Mouse (Mus musculus) retina, embryonic 14.5 days (tissue): Measurements from ENCODE around the gene Slc25a22.

Experiments used
- DNase-seq: peaks from one replicate; pipeline ENCODE4 v3.0.0-alpha.2; 2015; ENCODE audit warnings: low spot score

Slc25a22 gene

DNA sequence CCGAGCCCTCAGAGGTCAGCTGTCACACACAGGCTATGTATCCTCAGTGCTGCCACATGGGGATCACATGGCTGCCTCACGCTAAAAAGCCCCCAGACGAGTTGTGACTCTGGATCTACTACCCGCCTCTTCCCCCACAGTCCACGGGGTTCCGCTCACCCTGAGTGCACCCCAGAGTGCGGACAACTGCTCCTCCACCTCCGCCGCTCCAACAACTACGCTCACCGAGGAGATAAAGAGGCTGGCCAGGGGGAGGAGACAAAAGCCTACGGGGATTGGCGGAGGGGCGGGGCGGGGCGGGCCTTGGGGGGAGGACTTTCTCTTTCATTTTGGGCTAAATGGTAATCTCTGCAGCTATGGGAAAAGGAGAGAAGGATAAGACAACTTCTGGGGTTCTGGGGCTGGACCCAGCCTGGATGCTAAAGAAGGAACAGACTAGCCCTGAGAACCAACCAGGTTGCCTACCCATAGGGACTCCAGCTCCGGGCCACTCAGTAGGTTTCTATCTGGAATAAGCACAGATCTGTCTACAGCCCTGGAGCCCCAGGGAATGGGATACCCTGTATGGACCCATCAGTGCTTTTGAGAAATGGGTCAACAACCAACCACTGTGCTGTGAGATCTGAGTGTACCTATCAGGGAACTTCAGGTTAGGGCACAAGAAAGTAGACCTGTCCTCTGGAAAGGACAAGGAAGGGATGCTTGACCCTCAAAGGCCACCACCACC lies 2.4 kb downstream of the Slc25a22 start:
- peak; percentile 49 for DNase-seq

DNA sequence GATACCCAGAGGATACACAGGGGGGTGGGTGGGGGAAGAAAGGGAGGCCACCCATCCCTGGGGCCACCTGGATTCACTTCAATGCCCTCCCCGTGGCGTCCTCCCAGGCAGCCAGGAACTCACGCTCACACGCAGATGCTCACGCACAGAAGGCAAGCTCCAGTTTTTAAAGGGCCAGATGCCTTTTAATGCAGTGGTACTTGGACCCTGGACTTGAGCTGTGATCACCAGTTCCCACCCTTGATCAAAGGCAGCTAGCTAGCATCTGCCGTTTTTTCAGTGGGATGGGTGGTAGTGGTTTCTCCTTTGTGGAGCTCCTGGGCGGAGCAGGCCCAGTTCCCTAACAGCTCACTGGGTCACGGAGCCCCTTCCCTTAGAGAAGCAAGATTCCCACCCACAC lies 3.2 kb downstream of the Slc25a22 start:
- DNase-seq = peak; percentile 68

DNA sequence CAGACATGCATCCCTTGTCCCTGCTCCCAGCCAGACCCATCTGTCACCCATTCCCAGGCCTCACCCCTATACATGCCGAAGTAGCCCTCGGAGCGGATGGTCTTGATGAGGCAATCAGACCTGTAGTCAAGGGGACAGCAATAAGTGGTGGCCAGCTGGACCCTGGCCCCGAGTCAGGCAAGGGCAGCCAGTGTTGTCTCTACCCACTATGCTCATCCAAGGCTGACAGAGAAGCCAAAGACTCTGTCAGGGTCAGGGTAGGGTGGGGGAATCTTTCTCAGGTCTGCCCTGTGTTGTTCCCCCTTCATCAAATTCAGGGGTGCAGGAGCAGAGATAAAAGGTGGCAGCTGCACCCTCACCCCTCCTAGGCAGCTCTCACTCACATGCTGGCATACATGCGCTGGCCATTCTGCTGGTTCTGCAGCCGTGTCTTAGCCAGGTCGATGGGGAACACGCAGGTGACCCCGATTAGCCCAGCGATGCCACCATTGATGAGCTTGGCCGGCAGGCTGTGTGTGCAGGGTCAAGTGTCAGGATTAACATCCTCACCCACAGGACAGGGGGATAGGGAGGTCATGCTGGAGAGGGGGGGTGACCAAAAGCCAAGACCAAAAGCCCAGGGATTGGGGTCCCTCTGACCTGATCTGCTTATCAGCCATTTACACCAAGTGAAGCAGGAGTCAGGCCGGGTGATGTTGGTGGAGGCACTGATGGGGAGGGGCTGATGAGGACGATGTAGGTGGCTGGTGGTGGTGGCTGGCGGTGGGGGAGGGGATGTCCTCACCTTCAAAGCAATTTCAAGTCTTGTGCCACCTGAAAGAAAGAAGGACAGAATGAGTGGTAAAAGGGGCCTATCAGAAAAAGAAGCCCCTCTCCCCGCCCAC lies 3.9 kb downstream of the Slc25a22 start:
- no peak for DNase-seq

DNA sequence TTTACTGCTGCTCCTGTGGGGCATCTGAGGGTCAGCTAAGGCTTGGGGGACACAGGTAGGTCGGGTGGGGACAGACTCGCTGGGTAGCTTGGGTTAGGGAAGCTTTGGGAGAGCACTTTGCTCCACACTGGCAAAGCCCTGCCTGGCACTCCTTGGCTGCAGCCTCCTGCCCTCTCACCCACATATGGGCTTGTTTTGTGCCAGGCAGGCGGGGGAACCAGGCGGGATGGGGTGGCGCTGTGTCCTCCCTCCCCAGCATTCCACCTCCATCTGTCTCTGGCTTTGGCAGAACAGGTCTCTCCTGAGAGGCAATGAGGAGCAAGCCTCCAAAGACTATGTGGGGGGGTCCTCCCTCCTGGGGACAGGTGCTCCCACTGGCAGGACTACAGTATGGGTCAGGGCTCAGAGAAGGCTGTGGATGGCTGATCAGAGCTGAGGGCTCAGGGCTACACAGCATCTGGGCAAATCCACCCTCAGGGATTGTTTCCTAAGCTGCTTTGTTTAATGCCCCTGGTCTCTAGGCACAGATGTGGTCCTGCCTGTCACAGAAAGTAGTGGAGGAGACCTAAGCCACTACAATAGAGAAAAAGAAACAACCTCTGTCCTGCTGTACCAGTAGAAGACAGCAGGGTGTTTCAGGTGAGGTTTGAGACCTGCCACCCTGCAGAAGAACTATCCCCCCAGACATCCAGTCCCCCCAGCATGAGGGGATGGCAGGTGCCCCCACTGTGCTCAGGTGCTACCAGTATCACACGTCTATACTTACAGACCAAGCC lies 4.8 kb downstream of the Slc25a22 start:
- DNase-seq = no peak

DNA sequence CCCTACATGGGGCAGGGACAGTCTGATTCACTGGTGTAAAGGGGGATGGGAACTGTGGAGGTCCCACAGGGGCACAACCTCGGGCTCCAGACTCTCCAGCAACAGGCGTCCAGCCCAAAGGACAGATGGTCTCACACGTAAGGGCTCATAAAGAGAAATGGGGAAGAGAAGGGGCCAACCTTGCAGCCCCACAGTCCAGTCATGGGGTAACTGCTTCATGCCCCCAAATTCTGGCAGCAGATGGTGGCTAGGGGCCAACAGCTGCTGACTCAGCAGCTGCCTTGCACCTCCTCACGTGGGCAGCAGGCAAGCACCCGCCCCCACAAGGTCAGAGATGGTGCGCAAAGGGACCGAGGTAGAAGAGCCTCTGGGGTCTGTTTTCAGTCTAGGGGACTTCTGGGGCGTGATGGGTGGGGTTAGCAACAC lies 5.5 kb downstream of the Slc25a22 start:
- no peak for DNase-seq

DNA sequence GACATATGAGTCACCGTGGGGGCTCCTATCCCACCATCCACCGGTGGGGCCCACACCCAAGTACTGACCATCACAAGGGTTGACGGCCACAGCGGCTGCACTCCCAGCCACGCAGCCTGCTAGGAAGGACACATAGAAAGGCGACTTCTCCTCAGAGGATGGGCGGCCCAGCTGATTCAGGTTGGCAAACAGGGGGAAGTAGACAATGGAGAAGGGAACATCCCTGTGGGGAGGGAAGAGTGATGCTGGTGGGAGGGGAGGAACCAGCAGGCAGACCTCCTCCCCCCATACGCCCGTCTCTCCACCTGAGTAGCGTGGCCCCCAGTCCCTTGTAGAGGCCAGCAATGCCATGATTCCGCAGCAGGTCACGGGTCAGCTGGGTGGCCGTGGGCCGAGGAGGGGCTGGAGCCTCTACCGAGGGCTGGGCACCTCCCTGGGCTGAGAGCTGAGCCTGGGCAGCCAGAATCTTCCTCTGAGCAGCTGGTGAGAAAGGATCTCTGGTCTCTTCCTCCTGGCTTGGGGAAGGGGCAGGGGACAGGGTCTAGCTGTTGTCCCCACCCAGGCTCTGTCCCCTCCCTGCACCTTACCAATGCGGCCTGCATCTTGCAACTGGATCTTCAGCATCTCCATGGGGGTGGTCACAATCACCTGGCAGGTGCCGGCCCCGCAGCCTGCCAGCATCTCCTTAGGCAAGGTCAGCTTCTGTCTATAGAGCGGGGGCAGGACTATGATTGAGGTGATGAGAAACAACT lies 6.1 kb downstream of the Slc25a22 start:
- no peak for DNase-seq

DNA sequence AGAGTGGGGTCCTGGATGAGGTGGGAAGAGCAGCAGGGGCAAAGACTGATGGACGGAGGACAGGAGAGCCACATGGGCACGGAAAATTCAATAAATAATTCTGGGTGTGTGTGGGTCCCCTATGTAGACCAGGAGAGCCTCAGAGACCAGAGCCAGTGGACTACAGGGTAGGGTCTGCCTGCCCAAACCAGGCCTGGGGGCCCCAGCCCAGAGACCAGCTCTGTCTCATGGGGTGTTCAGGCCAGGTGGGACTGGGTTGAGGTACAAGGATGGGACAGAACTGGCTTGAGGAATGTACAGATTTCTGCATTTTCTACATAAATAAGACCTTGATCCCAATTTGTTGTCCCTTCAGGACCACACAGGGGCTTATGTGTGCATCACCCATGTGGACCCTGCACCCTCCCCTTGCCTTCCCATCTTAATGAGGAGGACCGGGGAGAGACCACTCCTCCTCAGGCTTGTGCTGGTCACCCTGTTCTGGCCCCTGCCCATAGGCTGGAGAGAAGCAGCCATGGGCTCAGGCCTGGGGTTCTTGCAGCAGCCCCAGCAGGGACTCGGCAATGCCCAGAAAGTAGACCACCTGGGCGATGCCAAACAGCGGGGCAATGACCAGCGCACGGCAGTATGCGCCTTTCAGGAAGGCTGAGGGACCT lies 7.0 kb downstream of the Slc25a22 start:
- no peak for DNase-seq

DNA sequence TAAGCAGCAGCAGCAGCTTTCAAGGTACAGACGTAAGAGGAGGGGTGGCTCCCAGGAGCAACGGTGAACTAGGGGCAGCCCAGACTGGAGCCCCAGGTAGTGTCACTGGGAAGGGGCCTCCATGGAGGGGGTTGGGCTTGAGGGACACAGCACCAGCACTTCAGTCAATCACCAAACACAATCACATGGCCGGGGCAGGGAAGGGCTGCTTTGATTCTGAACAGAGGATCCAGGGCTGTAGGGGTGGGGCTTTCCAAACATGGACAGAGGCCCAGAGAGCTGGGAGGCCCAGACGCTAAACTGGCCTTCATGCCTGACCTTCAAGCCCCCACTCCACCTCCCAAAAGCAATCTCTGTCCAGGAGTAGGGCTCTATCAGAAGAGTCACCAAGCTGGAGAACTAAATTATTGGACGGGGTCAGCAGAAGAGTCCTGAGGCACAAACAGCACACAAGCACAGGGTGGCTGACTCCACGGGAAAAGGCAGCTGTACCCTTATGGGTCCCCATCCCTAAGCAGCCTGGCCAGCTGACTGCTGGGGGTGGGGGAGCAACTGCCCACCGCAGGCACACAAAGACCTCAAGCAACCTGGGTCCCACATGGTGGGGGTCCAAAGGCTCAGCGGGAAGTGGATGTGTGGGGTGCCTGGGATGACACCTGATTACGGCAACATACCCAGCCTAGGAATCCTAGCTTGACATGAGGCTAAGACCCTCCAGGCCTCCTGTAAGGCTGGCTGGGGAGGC lies 7.7 kb downstream of the Slc25a22 start:
- no peak for DNase-seq

DNA sequence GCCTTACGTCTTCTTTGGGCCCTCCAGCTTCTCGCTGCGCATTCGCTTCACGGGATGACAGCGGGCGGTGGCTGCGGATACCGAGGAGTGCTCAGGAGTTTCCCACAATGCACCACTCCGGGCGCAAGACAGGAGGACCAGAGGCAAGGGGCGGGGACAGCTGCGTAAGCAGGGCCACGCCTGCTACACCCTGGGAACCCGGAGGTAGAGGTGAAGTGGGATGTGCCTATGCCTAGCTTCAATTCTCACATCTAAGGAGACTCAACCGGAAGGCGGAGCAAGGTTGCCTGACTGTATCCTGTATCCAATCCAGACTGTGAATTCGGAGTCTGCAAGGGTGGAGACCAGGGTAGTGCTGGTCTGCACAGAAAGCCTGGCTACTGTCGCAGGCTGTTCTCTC lies 8.4 kb downstream of the Slc25a22 start, which contains the start of gene Cend1:
Cend1 (minus strand) TSS at position 182 of the 400 bp plus-strand sequence.
- peak; percentile 72 for DNase-seq

DNA sequence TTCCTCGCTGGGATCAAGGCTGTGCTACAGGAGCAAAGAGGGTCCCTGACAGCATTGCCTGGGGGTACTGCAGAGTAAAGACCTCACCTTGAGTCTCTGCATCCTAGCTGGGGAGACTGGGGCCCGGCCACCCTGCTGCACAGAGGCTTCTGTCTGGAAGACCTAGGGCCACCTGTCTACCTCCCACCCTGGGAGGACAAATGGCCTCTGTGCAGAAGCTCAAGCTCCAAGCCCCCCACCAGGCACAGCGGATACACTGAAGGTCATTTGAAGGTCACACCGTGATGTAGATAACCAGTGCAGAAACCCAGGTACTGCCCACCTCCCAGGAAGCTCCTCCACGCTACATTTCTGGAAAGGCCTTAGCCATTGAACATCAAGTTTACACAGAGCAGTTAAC lies 9.0 kb downstream of the Slc25a22 start:
- no peak for DNase-seq

DNA sequence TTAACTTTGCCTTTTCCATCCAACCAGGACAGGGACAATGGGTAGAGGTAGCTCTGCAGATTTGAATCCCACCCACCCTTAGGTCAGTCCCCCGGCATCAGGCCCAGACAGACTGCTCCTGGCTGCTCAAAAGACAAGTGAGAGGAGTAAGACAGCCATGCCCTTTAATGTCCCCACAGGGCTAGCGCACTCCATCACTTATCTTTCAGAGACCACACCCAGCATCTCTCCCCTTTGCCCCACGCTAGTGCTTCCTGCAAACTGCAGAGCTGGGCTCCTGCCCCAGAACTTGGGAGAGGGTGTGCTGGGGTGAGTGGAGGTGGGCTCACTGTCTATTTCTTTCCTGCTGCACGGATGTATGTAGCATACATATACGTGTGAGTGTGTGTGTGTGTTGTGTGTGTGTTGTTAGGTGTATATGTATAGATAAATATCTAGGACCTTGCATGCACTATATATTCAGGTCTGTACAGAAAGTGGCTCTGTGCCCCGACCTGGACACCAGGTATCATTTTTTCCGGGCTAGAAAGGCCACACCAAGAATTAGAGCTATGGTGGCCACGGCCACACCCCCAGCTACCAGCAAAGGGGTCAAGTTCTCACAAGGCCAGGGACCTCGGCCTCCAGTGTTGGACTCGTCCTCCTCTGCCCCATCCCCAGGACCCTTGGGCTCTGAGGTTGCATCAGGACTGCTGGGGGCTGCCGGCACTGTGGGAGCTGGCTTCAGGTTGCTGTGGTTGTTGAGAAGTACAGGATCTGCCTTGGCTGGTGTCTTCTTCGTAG lies 10.6 kb downstream of the Slc25a22 start:
- no peak for DNase-seq

DNA sequence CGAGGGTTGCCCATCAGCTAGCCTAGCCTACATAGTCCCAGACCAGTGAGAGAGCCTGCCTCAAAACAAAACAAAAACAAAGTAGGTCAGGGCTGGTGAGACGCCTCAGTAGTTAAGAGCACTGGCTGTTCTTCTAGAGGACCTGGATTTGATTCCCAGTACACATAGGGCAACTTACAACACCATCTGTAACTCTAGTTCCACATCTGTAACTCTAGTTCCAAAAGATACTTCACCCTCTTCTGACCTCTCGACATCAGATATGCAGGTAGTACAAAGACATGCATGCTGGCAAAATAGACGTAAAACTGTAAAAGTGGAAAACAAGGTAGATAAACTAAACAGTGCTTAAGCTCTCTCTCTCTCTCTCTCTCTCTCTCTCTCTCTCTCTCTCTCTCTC lies 13.9 kb downstream of the Slc25a22 start:
- no peak for DNase-seq

DNA sequence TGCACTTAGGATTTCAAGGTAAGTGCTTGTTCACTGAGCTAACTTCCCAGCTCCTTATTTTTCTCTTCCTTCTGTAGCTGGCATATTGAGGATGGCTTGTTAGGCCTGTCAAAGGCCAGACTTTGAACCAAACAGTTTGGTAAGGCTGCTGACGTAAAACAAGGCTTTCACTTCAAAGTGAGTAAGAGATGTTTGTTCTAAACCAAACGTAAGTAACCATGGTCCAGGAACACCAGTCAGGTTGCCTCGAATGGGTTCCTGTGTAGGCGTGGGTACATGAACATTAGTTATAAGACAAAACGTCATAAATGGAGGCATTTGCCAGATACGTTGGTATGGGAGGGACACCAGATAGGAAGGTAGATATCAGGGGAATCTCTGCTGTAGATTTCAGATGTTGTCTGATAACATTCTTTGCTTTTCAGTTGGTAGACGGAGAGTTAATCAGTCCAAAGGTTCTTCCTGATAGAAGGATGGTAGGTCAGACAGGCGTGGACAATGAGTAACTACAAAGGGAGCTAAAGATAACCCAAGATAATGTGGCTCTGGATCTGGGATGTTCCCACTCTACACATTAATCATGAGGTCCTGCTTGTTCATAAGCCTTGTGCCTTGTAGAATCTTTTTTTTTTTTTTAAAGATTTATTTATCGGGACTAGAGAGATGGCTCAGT lies 17.5 kb downstream of the Slc25a22 start:
- no peak for DNase-seq

DNA sequence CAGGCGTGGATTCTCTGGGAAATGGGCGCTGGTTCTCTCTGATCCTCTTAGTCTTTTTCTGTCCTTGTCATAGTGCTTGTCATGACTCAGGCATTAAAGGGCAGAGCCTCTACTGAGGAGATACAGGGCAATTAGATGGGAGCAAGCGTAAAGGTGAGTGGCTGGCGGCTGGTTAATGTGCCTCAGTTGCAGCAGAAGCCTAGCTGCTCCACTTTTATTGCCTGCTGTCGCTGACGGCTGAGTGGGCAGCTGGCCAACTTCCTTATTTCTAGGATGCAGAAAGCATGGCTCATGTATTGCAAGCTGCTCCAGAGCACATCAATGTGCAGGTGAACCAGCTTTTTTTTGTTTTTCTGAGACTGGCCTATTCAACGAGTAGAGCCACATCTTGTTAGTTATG lies 18.7 kb downstream of the Slc25a22 start:
- no peak for DNase-seq

DNA sequence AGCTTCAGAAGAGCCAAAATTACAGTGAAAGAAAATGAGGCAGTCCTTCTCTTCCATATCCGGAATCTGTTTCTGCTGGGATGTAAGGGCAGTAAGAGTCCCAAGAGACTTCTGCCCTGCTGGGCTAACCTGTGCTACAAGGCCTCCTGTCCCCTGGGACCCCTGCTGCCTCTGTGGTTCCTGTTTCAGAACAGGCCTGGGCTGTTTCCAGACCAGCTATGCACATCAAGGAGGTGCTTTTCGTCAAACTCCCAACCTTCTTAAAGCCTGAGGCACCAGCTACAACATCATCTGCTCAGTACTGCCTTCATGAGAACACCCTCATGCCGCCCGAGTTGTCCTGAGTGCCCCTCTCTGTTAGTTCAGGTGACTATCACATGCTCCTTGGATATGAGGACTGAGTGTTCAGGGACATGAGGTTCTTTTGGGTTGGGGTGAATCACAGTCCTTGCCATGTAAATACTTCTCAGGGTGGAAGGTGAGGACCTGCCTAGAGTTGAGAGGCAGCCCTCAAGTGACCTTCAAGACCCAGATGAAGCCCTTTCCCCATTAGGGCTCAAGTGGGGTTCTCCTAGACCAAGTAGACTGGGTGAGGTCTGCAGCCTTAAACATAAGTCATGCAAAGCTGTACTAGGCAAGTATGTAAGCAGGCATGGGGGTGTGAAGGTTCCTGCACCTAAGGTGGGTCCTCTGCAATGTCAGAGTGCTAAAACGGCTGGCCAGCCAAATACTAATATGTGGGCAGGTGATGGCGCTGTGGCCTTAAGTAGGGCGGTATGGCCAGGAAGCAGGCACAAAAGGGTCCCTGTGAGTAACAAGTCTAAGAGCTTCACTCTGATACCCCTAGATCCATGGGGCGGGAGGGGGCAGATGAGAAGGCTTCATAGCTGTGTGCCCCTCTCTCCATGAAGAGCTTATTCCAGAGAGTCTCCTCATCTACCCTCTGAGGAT lies 19.7 kb downstream of the Slc25a22 start:
- DNase-seq = no peak

DNA sequence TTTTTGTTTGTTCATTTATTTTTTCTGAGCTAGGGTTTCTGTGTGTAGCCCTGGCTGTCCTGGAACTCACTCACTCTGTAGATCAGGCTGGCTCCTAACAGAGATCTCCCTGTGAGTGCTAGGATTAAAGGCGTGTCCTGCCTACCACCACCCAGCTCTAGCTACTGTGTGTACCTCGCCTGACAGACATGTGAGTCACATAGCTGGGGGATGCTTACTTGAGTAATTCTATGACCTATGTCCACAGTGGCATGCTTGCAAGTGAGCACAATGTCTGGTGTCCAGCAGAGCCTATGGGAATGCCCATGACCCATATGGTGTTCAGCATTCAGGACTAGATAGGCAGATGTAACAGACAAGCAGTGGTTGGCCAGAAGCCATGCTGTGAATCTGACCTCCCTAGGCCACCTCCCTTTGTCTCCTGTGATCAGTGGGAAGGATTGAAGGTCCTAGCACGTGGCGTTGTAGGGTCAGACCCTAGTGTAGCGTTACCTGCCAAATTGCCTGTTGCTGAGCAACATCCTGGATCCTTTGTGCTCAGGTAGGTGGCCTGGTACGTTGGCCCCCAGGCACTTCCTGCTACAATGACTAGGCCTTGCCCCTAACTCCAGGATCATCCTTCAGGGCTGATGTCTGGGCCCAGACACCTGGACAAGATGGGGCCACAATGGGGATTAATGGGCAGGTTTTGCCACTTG lies 21.4 kb downstream of the Slc25a22 start:
- DNase-seq = no peak
